Mouse (Mus musculus) small intestine, adult 2 months (tissue): Measurements from ENCODE around the gene Rabep2.

Experiments
- CTCF ChIP-seq: fragments of 200-500 bp; IDR thresholded peaks from 2 replicates; pipeline ENCODE4 v1.5.1; 2012; ENCODE audit warnings: low read depth, mild to moderate bottlenecking, control low read depth, inconsistent platforms, low read length, moderate library complexity, mixed read lengths; ENCODE audit not compliant: insufficient replicate concordance, insufficient read length; ENCODE audit errors: extremely low read depth
- POLR2A ChIP-seq: fragments of 200-500 bp; IDR thresholded peaks from 2 replicates; pipeline ENCODE4 v1.6.1; 2012; ENCODE audit warnings: low read depth, mild to moderate bottlenecking, control low read depth, inconsistent platforms, low read length, moderate library complexity

GRCm38 (mm10) chr7:126428154-126428553, 405 bp upstream of the Rabep2 start:
- TF ChIP-seq CTCF (no peak), POLR2A (no peak)
